Mouse (Mus musculus) intestine, postnatal 0 days (tissue): ENCODE results near the gene Cenps. TPM values are rescaled to one million over a fixed set of nuclear protein-coding genes. Genes with fewer than 3 reads are reported as not detected.
"Not testable (repeated sequence)": the region's sequence is repeated elsewhere in the genome, so short reads cannot be mapped to it uniquely, and the experiment has no call there.

Experiments
- ATAC-seq: fragments of 200-750 bp; cut with Nextera tagmentation; 2 replicates; pipeline ENCODE4 v1.8.0; 2017; ENCODE audit warnings: mild to moderate bottlenecking, moderate TSS enrichment, moderate library complexity
- H3K27ac ChIP-seq: fragments of 300-500 bp; sonication (generic); 2 replicates; pipeline ENCODE4 v1.5.1; 2014; ENCODE audit warnings: mild to moderate bottlenecking, low read depth, low read length, moderate library complexity
- H3K27me3 ChIP-seq: fragments of 300-500 bp; sonication (generic); replicated peaks from 2 replicates; pipeline ENCODE4 v1.6.1; 2014; ENCODE audit warnings: low read length, mixed read lengths; ENCODE audit not compliant: control insufficient read depth, insufficient read depth
- H3K36me3 ChIP-seq: fragments of 300-500 bp; sonication (generic); 2 replicates; pipeline ENCODE4 v1.6.1; 2014; ENCODE audit warnings: mild to moderate bottlenecking, moderate library complexity; ENCODE audit not compliant: control insufficient read depth, insufficient read depth
- H3K4me1 ChIP-seq: fragments of 300-500 bp; sonication (generic); replicated peaks from 2 replicates; pipeline ENCODE4 v1.6.1; 2014; ENCODE audit warnings: antibody characterized with exemption, low read length, mixed read lengths; ENCODE audit not compliant: control insufficient read depth, insufficient read depth
- H3K4me2 ChIP-seq: fragments of 300-500 bp; sonication (generic); replicated peaks from 2 replicates; pipeline ENCODE4 v1.6.1; 2014; ENCODE audit warnings: low read depth, mild to moderate bottlenecking, moderate library complexity
- H3K4me3 ChIP-seq: fragments of 300-500 bp; sonication (generic); 2 replicates; pipeline ENCODE4 v1.5.1; 2014; ENCODE audit warnings: low read depth, low read length
- H3K9ac ChIP-seq: fragments of 300-500 bp; sonication (generic); 2 replicates; pipeline ENCODE4 v1.6.1; 2014; ENCODE audit warnings: mild to moderate bottlenecking, low read depth, low read length
- H3K9me3 ChIP-seq: fragments of 300-500 bp; sonication (generic); 2 replicates; pipeline ENCODE4 v1.6.1; 2016; ENCODE audit warnings: mixed run types; ENCODE audit not compliant: control insufficient read depth
- CTCF ChIP-seq: sonication (generic); IDR thresholded peaks from 2 replicates; pipeline ENCODE4 v1.5.1; 2016; ENCODE audit warnings: low read depth, mild to moderate bottlenecking, control low read depth, antibody characterized with exemption, moderate library complexity
- WGBS: fragments of 180-500 bp; shearing (Covaris S2); extraction: QIAGEN DNeasy Blood & Tissue Kit; methylation state at CpG from one replicate; pipeline ENCODE4 v1.1.7; 2014; 5-methylcytosine and 5-hydroxymethylcytosine counted together
- polyA plus RNA-seq: library from polyadenylated mRNA; unstranded; fragments of >200 nt; fragmentation: Nextera tagmentation; extraction: Ambion mirVana; gene quantifications from 2 replicates; pipeline ENCODE4 v1.2.1, GENCODE M21; 2015

Cenps gene
- polyA plus RNA-seq, 1 experiment from 2014 or later: 12.1 TPM

DNA sequence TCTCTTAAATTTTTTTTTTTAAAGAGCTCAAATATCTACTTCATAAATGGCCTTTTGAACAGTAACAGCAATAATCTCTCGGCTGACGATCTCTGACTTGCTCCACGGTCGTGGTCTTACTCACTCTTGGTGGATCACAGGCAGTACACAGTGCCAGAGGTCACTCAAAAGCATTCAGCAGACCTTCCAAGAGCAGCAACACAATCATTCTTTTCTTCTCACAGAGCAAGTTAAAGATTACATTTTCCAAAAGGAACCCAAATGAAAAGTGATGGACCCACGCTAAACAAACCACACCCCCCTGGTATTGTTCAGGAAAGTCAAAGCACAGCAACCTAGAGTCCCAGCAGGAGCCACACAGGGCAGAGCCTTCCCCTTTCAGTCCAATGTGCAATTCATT, 39.6 kb upstream of the Cenps start:
- TF ChIP-seq CTCF: no peak
- 23% methylated on average over 5 of the region's 5 CpGs for WGBS
- Histone ChIP-seq H3K36me3 (peaks cover 26% of the 10 kb centered on the region), H3K4me2 (no peak overlapping the region), H3K27ac (no peak overlapping the region), H3K9me3 (no peaks in the 10 kb centered on the region), H3K4me3 (no peak overlapping the region), H3K4me1 (no peaks in the 10 kb centered on the region), H3K9ac (no peak overlapping the region), H3K27me3 (no peaks in the 10 kb centered on the region)
- no peak for ATAC-seq

DNA sequence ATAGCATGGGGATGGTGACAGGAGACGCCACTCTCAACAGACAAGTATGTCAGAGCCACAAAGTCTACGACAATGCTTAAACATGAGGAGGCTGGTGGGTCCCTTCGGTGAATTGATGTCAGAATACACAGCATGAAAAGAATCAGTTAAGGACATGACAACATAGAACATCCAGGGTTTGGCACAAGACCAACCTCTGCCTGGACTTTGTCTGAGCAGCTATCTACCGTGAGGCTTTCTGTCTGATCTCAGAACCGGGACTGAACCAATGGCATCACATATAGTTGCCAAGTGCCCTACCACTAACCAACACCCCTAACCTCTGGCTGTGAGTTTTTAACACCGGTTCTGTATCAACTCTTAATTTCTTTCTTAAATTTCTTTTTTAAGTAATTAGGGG, 39.2 kb upstream of the Cenps start:
- Histone ChIP-seq H3K27ac (no peak overlapping the region), H3K4me3 (no peak overlapping the region), H3K9me3 (no peaks in the 10 kb centered on the region), H3K4me1 (no peaks in the 10 kb centered on the region), H3K9ac (no peak overlapping the region), H3K36me3 (peaks cover 22% of the 10 kb centered on the region), H3K4me2 (no peak overlapping the region), H3K27me3 (no peaks in the 10 kb centered on the region)
- WGBS: 69% methylated on average over 6 of the region's 6 CpGs
- ATAC-seq: no peak
- no peak for TF ChIP-seq CTCF

DNA sequence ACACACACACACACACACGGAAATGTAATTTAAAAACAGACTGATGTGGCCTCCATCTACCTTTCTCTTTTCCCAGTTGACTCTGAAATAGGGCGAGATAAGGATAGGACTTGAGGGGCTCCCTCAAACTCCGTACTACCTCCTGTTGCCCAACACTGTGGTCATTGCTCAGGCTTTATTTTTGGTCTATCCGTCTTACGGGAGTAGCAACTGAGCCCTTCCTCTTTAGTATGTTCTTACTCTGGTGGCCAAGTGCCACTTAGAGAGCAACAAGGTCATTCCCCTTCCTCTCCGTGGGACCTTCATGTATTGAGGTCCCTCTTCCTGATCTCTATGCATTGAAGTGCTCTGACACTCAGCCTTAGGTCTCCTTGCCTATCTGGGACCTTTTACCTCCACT, 36.2 kb upstream of the Cenps start:
- Histone ChIP-seq H3K9me3 (no peaks in the 10 kb centered on the region), H3K36me3 (no peaks in the 10 kb centered on the region), H3K27me3 (no peaks in the 10 kb centered on the region), H3K27ac (no peak overlapping the region), H3K4me1 (peaks cover 3% of the 10 kb centered on the region; the same call in 1 of the 2 replicates), H3K4me3 (no peak overlapping the region), H3K9ac (no peak overlapping the region), H3K4me2 (no peak overlapping the region)
- no peak for ATAC-seq
- TF ChIP-seq CTCF: no peak
- 80% methylated on average over 6 of the region's 6 CpGs for WGBS

DNA sequence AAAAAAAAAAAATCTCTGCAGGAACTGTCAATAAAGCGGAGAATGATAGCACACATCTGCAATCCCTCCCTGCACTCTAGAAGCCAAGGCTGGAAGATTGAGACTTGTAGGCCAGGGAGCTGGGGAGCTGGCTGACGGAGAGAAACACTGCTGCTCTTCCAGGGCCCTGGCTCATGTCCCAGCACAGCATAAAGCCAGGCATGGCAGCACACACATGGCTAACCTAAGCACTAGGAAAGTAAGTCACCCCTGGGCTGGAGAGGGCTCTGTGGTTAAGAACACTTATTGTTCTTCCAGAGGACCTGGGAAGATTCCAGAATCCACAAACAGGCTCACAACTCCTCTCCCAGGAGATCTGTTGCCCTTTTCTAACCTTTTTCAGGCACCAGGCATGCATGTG, 35.2 kb upstream of the Cenps start:
- H3K4me3 ChIP-seq: no peak overlapping the region
- ATAC-seq: no peak
- no peaks in the 10 kb centered on the region for H3K9me3 ChIP-seq
- WGBS: 66% methylated on average over 2 of the region's 2 CpGs
- peaks cover 3% of the 10 kb centered on the region; the same call in 1 of the 2 replicates for H3K4me1 ChIP-seq
- no peak overlapping the region for H3K27ac ChIP-seq
- no peak overlapping the region; the same call in 1 of the 2 replicates for H3K9ac ChIP-seq
- H3K36me3 ChIP-seq: no peaks in the 10 kb centered on the region
- no peaks in the 10 kb centered on the region for H3K27me3 ChIP-seq
- no peak for TF ChIP-seq CTCF
- no peak overlapping the region for H3K4me2 ChIP-seq

DNA sequence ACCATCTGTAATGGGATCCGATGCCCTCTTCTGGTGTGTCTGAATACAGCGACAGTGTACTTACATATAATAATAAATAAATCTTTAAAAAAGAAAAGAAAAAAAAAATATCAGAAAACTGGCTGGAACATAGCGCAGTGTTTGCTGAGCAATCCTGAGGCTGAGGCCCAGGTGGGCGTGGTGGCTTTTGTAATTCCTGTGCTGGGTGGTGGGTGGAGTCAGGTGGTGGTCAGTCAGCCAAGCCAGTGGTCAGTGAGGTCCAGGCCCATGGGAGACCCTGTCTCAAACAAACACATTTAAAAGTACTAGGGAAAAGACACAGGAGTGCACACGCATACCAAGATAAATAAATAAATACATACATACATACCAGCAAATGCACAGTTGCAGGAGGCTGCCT, 34.7 kb upstream of the Cenps start:
- H3K4me2 ChIP-seq: no peak overlapping the region
- H3K4me3 ChIP-seq: no peak overlapping the region
- TF ChIP-seq CTCF: no peak
- H3K36me3 ChIP-seq: no peaks in the 10 kb centered on the region
- peaks cover 3% of the 10 kb centered on the region; the same call in 1 of the 2 replicates for H3K4me1 ChIP-seq
- no peak overlapping the region for H3K9ac ChIP-seq
- no peaks in the 10 kb centered on the region for H3K9me3 ChIP-seq
- 82% methylated on average over 5 of the region's 5 CpGs for whole genome bisulfite sequencing
- no peaks in the 10 kb centered on the region for H3K27me3 ChIP-seq
- H3K27ac ChIP-seq: no peak overlapping the region
- no peak for ATAC-seq

DNA sequence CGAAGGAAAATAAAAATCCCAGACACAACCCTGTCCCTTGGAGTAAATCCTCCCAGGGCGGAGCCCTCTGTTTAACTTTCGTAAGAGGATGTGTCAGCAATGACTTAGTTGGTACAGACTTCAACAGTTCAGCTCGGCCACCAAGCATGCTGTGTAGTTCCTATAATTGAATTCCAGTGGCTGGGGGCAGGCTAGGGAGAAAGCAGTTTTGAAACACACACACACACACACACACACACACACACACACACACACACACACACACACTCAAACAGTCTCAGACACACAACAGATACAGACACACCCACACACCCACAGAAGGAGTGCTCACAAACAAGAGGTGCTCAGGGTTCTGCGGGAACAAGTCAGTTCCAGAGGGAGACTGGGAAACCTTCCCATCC, 34.2 kb upstream of the Cenps start:
- Histone ChIP-seq H3K9me3 (no peaks in the 10 kb centered on the region), H3K9ac (no peak overlapping the region), H3K36me3 (no peaks in the 10 kb centered on the region), H3K27ac (peak overlapping the region; percentile 70), H3K27me3 (no peaks in the 10 kb centered on the region), H3K4me3 (no peak overlapping the region), H3K4me1 (peaks cover 3% of the 10 kb centered on the region; the same call in 1 of the 2 replicates), H3K4me2 (no peak overlapping the region)
- 28% methylated on average over 5 of the region's 5 CpGs for WGBS
- TF ChIP-seq CTCF: no peak
- ATAC-seq: no peak

DNA sequence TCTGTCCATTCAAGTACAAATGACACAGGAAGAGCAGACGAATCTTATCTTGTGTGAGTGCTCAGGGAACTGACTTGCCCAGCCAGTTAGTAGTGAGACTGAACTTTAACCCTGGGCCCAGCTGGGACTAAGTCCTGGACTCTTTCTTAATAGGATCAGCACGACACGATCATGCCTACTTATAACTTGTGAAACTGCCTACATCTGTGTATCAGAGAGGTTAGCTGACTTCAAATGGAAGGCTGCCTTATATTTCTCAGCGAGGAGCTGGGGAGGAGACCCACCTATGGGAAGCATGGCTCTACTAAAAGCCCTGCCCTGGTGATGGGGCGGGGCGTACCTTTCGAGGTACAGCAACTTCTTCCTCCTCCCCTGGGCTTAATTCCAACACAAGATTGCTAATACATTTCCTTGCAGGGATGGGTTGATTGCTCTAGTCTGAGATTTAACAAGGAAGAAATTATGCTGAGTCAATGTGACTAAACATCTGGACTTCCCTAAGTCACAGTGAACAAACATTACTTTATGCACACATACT, 33.0 kb upstream of the Cenps start:
- Histone ChIP-seq H3K27ac (peak overlapping the region; percentile 94), H3K9ac (no peak overlapping the region), H3K4me3 (no peak overlapping the region), H3K4me2 (peak overlapping the region; percentile 43), H3K9me3 (no peaks in the 10 kb centered on the region), H3K4me1 (peaks cover 5% of the 10 kb centered on the region), H3K27me3 (no peaks in the 10 kb centered on the region), H3K36me3 (no peaks in the 10 kb centered on the region)
- WGBS: 24% methylated on average over 7 of the region's 7 CpGs
- no peak for TF ChIP-seq CTCF
- peak; percentile 76 for ATAC-seq

DNA sequence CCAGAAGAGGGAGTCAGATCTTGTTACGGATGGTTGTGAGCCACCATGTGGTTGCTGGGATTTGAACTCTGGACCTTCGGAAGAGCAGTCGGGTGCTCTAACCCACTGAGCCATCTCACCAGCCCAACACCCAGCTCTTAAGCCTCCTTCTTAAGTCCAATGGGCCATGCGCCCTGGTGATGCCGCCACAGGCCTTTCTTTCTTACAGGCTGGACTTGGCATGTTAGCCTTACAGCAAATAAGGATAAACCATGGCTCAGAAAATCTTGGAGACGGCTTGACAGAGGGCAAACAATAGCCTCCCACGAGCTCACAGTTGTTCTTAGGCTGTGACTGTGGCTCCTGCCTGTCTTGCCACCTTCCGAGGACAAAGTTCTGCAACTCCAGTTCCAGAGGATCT, 32.5 kb upstream of the Cenps start:
- not testable (repeated sequence) for H3K4me1 ChIP-seq, H3K36me3 ChIP-seq, H3K9ac ChIP-seq, H3K27me3 ChIP-seq, H3K4me3 ChIP-seq, H3K9me3 ChIP-seq
- peak overlapping the region; percentile 43 for H3K4me2 ChIP-seq
- ATAC-seq: peak; percentile 1; the same call in 1 of the 2 replicates
- 49% methylated on average over 7 of the region's 8 CpGs for WGBS
- peak overlapping the region; percentile 94 for H3K27ac ChIP-seq
